Mouse (Mus musculus): ENCODE measurements around the gene Mstn. TPM values are rescaled to one million over a fixed set of nuclear protein-coding genes. Genes with fewer than 3 reads are reported as not detected.

The Mstn gene
- polyA plus RNA-seq (2012), result not detected in 2 replicates

DNA sequence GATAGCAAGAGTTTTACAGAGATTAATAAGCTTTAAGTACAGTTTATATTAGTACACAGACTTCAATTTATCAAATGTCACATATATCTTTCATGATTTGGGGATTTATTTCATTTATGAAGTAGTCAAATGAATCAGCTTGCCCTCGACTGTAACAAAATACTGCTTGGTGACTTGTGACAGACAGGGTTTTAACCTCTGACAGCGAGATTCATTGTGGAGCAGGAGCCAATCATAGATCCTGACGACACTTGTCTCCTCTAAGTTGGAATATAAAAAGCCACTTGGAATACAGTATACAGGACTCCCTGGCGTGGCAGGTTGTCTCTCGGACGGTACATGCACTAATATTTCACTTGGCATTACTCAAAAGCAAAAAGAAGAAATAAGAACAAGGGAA lies at the start of gene Mstn:
Gene Mstn, plus strand, starts transcription at position 301 of the 400 bp plus-strand sequence.

DNA sequence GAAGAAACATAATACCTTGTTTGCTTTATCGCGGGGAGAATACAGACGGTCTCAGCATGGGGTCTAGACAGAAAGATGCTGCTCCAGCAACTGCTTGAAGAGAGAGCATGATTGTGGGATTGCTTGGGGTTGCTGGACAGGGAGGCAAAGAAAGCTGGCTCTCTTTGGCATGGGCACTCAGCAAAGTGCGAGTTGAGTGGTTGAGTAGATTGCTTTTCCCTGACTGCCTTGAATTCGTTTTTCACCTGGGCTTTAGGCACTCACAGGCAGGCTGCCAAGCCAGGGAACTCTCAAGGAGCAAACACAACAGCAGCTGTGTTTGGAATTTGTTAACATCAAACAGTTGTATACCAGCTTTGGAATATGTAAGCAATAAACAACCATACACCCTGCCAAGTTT lies 41.4 kb upstream of the Mstn start, which contains the start of gene 1700019D03Rik:
Gene 1700019D03Rik, minus strand, starts transcription at position 101 of the 400 bp plus-strand sequence.

Other genes starting within 250 kb of the Mstn start
- gene Inpp1, start 244.0 kb upstream of the Mstn start, polyA plus RNA-seq (2012), result 1.7 TPM in 2 replicates
- gene Hibch, start 216.7 kb upstream of the Mstn start, polyA plus RNA-seq (2012), result 0.96 and 2.2 TPM in 2 replicates
- 0.04 TPM in 1 of 2 replicates, not detected in the other for gene 1700019D03Rik, start 41.5 kb upstream of the Mstn start, polyA plus RNA-seq (2012)
- gene 1700019A02Rik, start 126.0 kb downstream of the Mstn start, polyA plus RNA-seq (2012), result not detected in 2 replicates
- 0.49 and 1.0 TPM in 2 replicates for gene Pms1, start 235.4 kb downstream of the Mstn start, polyA plus RNA-seq (2012)
- 0.78 and 0.99 TPM in 2 replicates for gene Ormdl1, start 235.5 kb downstream of the Mstn start, polyA plus RNA-seq (2012)
- 0.27 TPM in 1 of 2 replicates, not detected in the other for gene Gm28778, start 235.5 kb downstream of the Mstn start, polyA plus RNA-seq (2012)